Mouse (Mus musculus): ENCODE results near the gene Smpd4. TPM values are rescaled to one million over a fixed set of nuclear protein-coding genes. Genes with fewer than 3 reads are reported as not detected.
A peak's percentile ranks its signal among the peaks of the same experiment; 100 is the strongest.

Gene Smpd4
- total RNA-seq, 2 experiments from 2014 or later: 29.9 to 30.2 TPM

DNA sequence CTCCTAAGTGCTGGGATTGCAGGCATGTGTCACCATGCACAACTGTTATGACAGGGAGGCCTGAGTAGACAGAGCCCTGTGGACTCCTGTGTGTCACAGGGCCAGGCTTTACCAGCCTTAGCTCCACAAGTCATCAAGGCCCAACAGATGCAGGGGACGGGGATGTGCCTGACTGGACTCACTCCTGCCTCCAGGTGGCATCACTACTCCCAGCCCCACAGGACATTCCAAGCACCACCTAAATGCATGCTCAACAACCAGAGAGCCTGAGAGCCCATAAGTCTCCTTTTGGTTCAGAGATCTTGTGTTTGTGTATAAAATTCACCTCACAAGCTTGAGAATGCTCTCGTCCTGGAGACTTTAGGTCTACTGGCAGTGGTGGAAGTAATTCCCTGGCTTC is 18.5 kb downstream of the Smpd4 start:
- DNase-seq (ENCODE audit: low spot score in 2 of 2): no peak

DNA sequence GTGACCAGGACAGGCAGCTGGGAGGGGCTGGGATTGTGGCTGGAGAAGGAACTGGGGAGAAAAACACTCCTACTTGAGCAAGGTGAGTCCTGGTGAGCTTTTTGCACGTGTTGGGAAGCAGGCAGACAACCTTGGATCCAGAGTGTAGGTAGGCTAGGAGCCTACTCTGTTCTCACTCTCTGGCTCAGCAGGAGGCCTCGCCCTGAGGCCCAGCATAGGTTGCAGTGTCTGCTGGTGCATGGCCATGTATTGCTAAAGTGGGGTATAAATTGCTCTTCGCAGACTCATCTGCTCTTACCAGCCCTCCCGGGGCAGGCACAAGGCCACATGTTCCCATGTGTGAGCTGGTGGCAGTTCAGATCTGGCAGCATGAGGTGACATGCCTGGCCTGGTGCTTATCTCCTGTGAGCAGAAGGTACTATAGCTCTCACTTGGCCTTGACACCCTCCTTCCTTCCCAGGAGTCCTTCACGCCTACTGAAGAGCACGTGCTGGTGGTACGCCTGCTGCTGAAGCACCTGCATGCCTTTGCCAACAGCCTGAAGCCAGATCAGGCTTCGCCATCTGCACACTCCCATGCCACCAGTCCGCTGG is 19.0 kb downstream of the Smpd4 start:
- DNase-seq (ENCODE audit: low spot score in 2 of 2): no peak

DNA sequence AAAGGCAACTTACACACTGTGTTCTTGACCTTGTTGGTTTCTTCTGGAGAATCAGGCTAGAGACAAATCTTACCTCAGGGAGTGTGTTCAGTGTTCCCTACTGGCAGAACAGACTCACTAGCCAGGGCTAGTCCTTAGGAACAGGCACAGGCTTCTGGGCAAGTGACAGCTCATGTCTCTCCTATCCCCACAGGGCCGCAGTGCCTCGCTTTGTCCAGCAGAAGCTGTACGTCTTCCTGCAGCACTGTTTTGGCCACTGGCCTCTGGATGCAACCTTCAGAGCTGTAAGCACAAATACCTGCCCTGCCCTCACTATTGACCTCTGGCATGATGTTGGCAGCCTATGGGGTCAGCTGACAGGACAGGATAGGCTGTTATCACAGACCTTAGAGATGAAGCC is 19.9 kb downstream of the Smpd4 start:
- no peak for DNase-seq (ENCODE audit: low spot score in 2 of 2)

DNA sequence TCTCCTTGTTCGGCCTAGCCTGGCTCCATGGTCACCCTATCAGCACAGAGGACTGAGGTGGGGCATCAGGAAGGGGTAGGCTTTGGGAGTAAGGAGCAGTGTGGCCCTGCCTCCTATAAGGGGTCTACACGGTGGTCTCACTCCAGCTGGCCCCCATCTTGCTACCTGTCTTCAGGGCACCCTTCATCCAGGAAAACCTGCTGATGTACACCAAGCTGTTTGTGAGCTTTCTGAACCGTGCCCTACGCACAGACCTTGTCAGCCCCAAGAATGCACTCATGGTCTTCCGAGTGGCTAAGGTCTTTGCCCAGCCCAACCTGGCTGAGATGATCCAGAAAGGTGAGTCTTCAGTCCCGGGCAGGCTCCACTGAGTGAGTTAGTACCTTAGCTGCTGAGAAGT is 20.8 kb downstream of the Smpd4 start:
- no peak for DNase-seq (ENCODE audit: low spot score in 2 of 2)

DNA sequence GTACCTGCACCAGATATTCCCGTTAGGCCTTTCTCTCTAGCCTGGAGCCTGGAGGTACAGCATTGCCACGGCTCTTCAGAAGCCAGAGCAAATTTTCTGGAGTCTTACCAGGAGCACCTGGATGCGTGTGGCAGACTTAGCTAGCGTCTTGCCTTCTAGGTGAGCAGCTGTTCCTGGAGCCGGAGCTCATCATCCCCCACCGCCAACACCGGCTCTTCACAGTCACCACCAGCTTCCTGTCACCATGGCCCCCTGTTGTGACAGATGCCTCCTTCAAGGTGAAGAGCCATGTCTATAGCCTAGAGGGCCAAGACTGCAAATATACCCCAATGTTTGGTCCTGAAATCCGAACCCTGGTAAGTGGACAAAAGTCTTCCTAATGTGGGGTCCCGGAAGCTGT is 21.6 kb downstream of the Smpd4 start:
- DNase-seq (ENCODE audit: low spot score in 2 of 2): no peak

DNA sequence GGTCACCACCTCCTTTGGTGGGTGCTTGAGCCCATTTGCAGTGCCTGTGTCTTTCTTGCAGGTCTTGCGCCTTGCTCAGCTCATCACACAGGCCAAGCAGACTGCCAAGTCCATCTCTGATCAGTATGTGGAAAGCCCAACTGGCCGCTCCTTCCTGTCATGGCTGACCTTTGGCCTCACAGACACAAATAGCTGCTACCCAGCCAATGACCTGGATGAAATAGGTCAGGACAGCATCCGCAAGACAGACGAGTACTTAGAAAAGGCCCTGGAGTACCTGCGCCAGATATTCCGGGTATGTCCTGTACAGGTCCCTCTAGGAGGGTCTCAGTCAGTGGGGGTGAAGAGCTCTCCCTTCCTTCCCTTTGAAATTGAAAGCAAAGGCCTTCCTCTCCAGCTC is 22.1 kb downstream of the Smpd4 start:
- DNase-seq (ENCODE audit: low spot score in 2 of 2): no peak

DNA sequence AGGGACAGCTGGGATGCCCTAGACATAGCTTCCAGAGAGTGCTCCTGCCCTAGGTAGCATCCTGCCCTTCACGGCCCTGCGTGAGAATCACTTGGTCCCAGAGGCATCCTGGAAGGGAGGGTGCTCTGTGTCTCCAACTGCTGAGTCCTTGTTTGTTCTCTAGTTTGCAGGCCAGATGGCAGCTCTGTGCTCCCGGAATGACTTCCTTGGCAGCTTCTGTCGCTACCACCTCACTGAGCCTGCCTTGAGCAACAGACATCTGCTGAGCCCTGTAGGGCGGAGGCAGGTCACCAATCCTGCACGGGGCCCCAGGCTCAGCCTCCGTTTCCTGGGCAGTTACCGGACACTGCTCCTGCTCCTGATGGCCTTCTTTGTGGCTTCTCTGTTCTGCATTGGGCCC is 23.2 kb downstream of the Smpd4 start:
- no peak for DNase-seq (ENCODE audit: low spot score in 2 of 2)

DNA sequence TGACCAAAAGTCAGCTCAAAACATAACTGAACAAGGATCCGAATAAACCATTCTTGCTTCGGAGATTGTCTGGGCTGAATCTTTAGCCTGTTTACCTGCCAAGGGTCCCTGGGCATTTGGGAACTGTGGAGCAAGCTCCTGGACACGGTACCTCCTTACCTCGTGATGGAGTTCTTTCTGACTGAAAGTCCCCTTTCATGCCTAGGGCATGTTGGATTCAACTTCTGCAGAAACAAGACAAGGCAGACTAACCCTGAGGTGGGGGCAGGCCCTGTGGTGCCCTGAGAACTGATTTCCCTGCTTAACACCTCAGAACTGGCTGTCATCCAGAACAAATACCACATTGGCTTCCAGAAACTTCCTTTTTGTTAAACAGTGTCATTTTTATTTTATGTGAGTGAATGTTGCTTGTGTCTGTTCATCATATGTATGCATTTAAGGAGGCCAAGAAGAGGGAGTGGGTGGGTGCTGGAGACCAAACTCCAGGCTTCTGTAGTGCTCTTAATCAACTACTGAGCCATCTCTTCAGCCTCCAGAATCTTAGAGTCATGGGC is 24.4 kb downstream of the Smpd4 start:
- DNase-seq (ENCODE audit: low spot score in 2 of 2): no peak

DNA sequence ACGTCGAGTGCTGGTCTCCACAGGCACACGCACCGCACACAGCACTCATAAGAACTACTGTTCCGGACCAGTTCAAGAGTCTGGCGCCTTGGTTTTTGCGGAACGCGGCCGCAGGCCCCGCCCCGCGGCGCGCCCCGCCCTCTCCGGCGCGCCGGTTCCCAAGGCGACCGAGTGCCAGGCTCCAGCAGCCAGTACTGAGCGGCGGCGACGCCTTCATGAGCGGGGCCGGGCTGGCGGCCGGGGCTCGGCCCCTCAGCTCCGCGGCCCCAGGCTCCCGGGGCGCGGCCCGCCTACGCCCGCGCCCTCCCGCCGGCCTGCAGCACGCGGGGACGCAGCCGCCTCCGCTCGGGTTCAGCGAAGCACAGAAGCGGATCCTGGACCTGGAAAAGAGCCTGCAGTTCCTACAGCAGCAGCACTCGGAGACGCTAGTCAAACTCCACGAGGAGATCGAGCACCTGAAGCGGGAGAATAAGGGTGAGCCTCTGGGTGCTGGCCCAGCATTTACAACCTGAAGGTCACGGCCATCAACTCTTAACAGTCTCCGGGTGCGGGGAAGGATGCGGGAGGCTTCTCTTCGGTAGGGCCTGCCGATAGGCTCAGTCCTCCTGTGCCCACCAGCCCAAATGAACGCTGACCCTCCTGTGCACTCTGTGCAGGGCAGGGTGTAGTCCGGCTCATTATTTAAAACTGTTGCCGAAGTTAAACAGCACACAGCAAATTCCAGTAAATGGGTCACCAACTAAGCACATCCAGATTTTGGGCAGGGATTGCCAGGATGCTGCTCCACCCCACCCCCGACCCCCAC is 27.4 kb downstream of the Smpd4 start, which contains the start of gene Ccdc74a:
Gene Ccdc74a, plus strand, starts transcription at position 161 of the 805 bp plus-strand sequence.
- peak; percentile 79 to 80 for DNase-seq (ENCODE audit: low spot score in 2 of 2)

DNA sequence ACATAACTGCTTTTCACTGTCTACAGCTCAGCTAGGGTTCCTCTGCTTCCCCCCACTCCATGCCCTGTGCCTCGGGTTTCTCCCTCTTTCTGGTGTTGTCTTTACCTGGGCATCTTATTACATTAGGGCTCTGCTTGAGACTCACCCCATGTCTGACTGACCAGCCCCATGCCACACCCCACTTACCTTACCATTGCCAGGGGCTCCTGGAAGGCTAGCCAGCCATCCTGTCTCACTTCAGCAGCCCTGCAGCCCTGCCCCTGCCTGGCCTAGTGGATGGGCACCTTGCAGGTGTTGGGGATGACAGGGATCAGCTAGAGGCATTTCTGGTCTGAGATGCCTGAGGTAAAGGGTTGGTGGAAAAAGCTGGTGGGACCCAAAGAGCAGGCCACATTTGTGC is 28.0 kb downstream of the Smpd4 start:
- DNase-seq (ENCODE audit: low spot score in 2 of 2): no peak

DNA sequence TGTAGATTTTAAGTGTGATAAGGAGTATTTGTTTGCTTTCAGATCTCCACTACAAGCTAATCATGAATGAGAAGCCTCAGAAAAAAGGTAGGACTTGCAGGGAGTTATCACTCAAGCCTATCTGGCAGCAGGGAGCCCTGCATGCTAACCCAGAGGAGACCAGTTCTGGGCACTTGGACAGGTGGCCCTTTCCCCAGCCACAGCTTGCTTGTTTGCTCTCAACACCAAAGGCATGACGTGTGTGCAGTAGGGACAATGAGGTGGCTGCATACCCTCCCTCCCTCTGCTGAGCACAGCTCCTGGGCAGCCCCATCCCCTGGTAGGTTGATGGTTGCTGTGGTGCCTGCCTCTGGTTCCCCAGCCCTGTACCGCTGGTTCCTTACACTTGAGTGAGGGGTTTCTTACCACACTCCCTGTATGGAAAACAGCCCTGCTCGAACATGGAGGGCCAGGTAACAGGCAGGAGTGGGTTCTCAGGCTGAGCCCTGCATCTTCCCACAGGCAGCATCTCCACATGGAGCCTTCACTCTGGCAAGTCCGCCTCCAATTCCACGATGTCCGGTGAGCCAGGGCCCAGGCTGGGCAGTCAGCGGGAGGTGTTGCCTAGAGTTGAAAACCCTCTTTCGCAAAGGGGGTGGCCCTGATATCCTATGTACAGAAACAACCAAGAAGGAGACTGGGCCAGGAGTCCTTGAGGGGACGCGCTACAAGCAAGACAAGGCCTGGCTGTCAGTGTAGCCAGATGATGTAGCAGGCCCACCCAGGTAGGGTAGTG is 28.6 kb downstream of the Smpd4 start:
- DNase-seq (ENCODE audit: low spot score in 2 of 2): no peak

DNA sequence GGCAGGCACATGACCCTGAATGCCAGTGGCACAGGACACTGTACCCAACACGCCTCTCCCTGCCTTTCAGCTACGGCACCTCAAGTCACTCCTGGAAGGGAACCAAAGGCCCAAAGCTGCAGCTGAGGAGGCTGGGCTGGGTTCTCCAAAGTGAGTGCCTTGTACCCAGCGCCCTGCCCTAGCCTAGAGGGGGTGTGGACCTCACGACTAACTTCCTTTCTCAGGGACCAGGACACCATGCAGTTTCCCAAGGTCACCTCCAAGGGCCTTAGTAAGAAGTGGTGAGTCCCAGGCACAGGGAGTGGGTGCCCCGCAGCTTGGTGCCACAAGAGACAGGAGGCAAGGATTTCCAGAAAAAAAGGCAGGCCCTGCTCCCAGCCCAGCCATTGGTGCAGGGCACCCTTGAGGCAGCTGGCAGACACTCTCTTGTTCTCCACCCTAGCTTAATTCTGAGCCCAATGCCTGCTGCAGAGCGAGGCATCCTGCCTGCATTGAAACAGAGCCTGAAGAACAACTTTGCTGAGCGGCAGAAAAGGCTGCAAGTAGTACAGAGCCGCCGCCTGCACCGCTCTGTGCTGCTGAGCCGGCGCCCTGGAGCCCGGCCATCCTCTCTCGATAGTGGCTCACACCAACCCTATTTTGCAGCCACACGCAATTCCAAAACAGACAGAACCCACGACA is 30.9 kb downstream of the Smpd4 start:
- no peak for DNase-seq (ENCODE audit: low spot score in 2 of 2)

DNA sequence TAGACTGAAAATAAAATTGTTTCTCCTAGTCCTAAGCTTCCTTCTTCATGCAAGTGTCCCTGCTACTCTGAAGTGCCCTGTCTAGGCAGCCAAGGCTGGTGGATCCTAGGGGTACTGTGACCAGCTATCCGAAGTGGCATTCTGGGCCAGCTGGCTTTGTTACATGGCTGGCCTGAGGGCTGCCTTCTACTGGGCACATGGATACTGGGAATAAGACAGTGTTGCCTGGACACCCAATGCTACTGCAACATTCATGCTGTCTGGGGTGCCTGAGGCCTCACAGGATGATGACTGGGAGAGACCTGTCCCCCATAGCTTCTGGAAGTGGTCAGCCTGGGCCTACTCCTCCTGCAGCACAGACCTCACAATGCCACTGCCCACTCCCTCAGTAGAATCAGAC is 31.6 kb downstream of the Smpd4 start:
- DNase-seq (ENCODE audit: low spot score in 2 of 2): no peak

DNA sequence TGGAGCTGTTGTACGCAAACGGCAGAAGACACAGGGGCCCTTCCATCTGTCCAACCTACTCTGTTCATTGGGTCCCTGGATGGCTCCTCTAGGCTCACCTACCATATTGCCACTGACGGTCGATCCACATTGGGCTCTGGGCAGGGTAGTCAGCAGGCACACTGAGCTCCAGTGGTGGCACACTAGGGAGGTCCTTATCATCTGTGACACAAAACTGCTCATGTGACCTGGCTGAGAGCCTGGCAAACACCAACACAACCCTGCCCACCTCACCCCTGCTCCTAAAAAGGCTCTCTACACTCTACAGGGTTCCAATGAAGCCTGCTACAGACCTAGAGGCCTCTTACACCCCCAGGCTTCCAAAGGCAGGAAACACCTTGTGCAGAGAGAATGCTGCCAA is 33.5 kb downstream of the Smpd4 start:
- DNase-seq (ENCODE audit: low spot score in 2 of 2): no peak

DNA sequence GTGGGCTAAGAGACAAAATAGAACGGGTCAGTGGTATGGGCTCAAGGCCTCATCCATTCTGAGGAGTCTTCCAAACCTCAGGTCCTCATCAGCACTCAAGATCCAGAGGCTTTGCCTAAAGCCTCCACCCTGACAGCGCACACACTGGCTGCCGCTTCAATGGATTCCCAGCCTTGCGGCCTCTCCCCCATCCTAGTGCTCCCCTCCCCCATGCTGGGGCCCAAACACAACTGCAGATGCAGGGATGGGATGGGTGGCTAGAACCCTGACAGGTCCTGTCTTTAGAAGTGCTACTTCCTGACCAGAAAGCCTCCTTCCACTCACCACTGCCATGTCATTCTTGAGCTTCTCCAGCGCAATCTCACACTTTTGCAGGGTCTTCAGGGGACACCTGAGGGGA is 34.4 kb downstream of the Smpd4 start:
- no peak for DNase-seq (ENCODE audit: low spot score in 2 of 2)

DNA sequence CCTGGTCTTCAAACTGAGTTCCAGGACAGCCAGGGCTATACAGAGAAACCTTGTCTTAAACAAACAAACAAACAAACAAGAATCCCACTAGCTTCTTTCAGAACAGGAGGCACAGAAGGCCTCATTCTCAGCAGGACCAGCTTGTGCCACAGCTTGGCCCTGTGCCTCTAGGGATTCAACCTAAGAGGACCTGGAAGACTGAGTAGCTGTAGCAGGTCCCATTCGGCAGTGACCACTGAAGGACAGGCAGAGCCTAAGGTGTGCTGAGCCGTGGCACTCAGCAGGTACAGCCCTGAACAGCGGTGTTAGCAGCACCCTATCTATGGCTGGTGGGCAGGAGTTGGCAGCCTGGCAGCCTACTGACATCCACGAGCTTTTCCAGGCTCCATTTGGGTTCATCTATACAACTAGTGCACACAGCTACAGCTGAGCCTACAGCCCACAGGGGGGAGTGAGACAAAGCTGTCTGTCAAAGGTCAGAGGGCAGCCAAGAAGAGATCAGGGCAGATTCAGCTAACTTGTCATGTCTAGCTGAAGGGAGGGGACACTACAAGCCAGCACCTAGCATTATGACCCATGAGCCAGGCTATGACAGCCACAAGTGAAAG is 35.1 kb downstream of the Smpd4 start:
- DNase-seq (ENCODE audit: low spot score in 2 of 2): no peak

DNA sequence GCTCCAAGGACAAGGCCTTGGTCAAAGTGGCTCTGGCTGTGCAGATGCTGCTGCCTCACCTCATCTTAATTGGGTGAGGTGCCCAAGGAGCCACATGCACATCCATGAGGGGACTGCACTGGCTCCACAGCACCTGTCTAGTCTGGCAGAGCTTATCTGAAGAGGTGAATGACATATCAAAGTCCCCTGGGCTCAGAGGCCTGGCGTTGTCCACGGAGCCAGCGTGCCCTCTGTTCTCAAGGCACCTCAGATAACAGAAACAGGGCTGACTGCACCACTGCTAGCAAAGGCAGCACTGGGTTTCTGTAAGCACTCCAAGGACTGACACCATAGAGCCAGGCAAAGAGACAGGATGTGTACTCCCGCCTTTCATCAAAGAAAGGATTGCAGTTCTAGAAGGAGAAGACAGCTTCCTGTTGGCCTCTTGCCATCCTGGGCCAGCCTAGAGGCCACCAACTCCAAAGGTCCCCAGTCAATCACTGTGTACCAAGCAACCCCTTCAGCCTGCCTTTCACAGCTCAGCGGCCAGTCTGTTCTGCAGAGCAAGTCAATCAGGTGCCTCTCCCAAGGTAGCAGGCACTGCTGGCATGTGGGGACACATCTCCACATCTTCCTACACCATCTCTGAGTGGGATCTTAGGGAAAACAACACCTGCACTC is 37.2 kb downstream of the Smpd4 start:
- DNase-seq (ENCODE audit: low spot score in 2 of 2): no peak

DNA sequence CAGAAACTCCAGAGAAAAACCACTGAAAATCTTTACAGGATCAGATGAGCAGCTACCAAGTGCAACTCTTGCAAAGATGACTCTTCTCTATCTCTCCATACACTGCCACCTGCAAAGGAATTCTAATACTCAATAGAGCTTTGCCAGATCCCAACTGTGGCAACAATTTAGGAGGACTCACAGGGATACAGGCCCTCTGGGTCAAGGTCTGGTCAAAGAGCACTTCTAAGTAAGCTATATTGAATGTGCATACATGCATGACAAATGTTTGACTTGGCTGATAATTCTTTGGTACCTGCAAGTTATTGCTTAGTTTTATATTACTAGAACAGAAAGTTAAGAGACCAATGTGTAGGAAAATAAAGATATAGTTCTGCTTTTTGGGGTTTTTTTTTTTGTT is 46.4 kb downstream of the Smpd4 start:
- no peak for DNase-seq (ENCODE audit: low spot score in 2 of 2)

DNA sequence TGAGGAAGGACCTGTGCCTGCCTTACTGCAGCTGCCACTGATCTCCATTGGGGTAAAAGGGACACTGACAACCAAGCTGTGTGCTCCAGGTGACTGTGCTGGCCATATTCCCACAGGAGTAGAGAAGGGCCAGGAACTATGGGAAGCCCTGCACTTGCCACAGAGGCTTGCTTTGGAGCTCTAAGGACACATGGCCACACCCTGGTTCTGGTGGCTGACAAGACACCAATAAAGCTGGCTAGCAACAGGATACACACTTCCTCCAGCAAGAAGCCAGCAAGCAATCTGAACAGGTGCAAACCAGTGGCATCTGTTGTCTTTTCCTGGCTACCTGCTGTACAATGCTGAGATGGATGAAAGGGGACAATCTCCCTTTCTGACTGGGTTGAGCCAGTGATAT is 50.7 kb downstream of the Smpd4 start:
- no peak for DNase-seq (ENCODE audit: low spot score in 2 of 2)
